Mouse (Mus musculus): ENCODE results near the gene Tpp1.

Gene Tpp1

GRCm38 (mm10) chr7:105728701-105729428, 23.2 kb downstream of the Tpp1 start:
- DNase-seq (ENCODE audit: low spot score in 2 of 2): no peak

DNA sequence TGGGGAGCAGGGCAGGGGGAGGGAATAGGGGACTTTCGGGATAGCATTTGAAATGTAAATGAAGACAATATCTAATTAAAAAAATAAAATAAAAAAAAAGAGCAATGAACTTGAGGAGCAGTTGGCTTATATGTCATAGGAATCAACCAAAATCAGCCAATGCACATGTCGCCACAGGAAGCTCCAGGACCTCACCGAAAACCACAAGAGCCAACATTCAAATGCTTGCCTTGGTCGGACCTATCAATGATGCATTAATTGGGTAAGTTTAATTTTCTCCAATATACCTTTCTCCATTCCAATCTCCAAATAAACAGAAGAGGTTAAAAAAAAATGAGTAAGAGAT, 25.1 kb downstream of the Tpp1 start:
- no peak for DNase-seq (ENCODE audit: low spot score in 2 of 2)

DNA sequence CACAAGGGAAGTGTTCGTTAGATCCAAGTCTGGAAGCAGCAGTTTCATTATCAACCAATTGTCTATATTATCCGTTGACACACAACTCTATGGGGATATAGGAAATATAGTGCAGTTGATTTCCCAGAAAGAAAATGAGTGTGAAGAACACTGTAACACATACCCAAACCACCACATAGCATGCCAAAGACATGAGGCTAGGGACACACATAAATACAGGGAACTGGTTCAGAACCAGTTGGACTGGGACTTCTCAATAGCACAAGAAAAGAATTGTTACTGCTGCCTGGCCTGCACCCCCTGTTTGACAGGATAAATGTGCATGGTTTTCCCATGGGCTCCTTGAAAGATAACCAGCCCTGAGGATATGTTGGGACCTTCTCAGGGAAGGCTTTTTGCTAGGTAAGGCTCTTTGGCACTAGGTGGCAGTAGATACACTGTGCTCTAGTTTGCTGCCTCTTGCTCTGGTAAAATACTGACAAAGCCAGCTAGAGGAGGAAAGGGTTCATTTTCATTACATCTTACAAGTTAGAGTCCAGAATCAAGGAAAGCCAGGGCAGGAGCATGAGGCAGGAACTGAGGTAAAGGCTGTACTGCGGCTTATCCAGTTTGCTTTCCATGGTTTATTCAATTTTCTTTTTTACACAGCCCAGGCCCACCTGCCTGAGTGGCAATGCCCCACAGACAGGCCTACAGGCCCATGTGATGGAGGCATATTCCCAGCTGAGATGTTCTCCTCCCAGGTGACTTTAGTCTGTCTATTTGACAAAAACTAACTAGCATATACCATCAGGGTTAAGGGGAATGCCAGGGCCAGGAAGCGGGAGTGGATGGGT, 25.7 kb downstream of the Tpp1 start:
- DNase-seq (ENCODE audit: low spot score in 2 of 2): peak in 1 of 2 experiments; percentile 37

DNA sequence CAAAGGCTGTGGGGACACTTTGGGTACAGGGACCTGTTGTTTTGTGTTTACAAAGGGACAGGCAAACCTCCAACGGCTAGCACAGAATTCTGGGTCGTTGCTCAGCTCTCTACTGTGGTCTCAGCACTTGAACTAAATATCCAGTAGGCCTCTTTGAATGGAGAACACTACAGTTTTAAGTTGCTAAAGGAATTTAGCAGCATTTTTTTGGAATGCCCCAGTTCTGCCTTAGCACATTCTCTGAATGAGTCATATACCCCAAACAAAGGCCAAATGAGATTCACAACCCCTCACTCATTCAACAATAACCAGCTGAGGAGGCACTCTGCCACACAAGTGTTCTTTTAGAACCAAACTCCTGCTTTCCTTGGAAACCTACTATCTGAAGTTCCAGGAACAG, 30.1 kb downstream of the Tpp1 start:
- no peak for DNase-seq (ENCODE audit: low spot score in 2 of 2)

- no peak for DNase-seq (ENCODE audit: low spot score in 2 of 2)
Measured at GRCm38 (mm10) chr7:105715366-105715765, 36.7 kb downstream of the Tpp1 start.

DNA sequence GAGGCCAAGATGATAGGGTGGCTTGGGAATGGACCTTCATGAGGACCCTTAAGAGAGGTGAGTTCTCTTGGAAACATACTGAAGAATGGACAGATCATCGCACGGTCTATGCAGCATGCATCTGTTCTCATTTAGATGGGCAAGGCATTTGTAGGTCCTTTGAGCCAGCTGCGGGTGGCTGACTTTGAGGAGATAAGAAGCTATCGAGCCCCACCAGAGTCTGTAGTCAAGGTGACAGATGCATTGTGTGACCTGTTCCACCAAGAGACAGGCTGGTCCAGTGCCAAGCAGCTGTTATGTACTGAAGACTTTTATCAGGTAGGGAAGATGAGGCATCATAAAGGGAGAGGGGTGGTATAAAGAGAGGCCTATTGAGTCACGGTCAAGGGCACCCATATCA, 43.3 kb downstream of the Tpp1 start:
- DNase-seq (ENCODE audit: low spot score in 2 of 2): no peak

DNA sequence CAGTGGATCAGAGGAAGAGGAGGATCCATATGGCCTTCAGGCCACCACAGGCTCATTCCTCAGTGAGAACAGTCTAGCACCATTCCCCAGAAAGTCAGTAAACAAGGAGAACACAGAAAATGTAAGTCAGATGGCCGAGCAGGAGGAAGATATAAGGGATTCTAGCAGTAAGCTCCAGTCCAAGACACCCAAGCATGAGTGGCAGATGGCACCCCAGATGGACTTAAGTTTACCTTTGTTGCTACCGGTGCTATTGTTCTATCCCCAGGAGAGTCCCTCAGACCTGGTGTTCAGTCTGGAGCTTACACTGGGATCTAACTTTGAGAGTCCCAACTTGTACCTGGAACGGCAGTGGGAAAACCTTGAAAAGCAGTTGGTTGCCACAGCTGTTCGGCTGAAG, 48.2 kb downstream of the Tpp1 start:
- DNase-seq (ENCODE audit: low spot score in 2 of 2): no peak

DNA sequence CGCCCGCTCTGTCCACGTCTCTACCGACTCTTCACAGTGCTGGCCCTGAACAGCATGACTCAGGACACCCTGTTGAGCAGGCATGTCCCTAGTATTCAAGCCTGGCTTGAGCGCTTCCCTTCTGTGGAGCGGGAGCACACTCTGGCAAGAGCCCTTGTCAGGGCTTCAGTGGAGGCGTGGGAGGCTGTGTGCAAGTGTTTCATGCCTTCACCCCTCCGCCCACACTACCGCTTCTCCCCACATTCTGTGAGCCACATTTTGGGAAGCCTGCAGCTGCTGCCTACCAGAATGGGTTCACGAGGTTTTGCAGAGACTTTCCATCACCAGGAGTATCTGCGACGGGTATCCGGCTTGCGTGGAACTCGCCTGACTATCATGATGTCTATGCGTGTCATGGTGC, 48.9 kb downstream of the Tpp1 start:
- no peak for DNase-seq (ENCODE audit: low spot score in 2 of 2)

All from frontal cortex, postnatal 14 days (tissue).